Mouse (Mus musculus) liver, adult 2 months (tissue): ENCODE results near the gene Cnnm1. TPM values are rescaled to one million over a fixed set of nuclear protein-coding genes. Genes with fewer than 3 reads are reported as not detected.

Experiments
- DNase-seq: peaks from one replicate; pipeline ENCODE4 v3.0.0-alpha.2; 2011; ENCODE audit warnings: low read depth, low spot score; ENCODE audit errors: extremely low read depth
- H3K27ac ChIP-seq: fragments of 200-500 bp; replicated peaks from 2 replicates; pipeline ENCODE4 v1.5.1; 2012; ENCODE audit warnings: low read depth, mild to moderate bottlenecking, control low read depth, inconsistent platforms, low read length; ENCODE audit not compliant: insufficient read depth
- H3K27me3 ChIP-seq: fragments of 200-500 bp; 2 replicates; pipeline ENCODE4 v1.6.1; 2012; ENCODE audit warnings: mild to moderate bottlenecking, moderate library complexity, low read length, inconsistent platforms; ENCODE audit not compliant: control insufficient read depth, insufficient read depth
- H3K36me3 ChIP-seq: fragments of 200-500 bp; 2 replicates; pipeline ENCODE4 v1.6.1; 2012; ENCODE audit warnings: low read length, inconsistent platforms; ENCODE audit not compliant: control insufficient read depth, insufficient read depth
- H3K4me1 ChIP-seq: fragments of 200-500 bp; 2 replicates; pipeline ENCODE4 v1.6.1; 2011; ENCODE audit warnings: low read length; ENCODE audit not compliant: control insufficient read depth, insufficient read depth
- H3K4me3 ChIP-seq: fragments of 200-500 bp; 2 replicates; pipeline ENCODE4 v1.5.1; 2011; ENCODE audit warnings: low read depth, mild to moderate bottlenecking, control low read depth, low read length, moderate library complexity; ENCODE audit not compliant: insufficient read depth
- H3K79me2 ChIP-seq: fragments of 200-500 bp; 2 replicates; pipeline ENCODE4 v1.6.1; 2012; ENCODE audit warnings: inconsistent platforms, mild to moderate bottlenecking, low read length, moderate library complexity; ENCODE audit not compliant: control insufficient read depth, insufficient read depth
- H3K9ac ChIP-seq: fragments of 200-500 bp; 2 replicates; pipeline ENCODE4 v1.6.1; 2012; ENCODE audit warnings: low read depth, mild to moderate bottlenecking, control low read depth, inconsistent platforms, low read length
- CTCF ChIP-seq: fragments of 200-500 bp; IDR thresholded peaks from 2 replicates; pipeline ENCODE4 v1.5.1; 2011; ENCODE audit warnings: low read depth, low read length, control low read depth
- POLR2A ChIP-seq: fragments of 200-500 bp; IDR thresholded peaks from 2 replicates; pipeline ENCODE4 v1.6.1; 2011; ENCODE audit warnings: low read length, control low read depth; ENCODE audit not compliant: insufficient read depth; ENCODE audit errors: extremely low read depth
- WGBS: fragments of 180-500 bp; shearing (Covaris S2); methylation state at CpG from one replicate; pipeline ENCODE4 v1.1.7; 2018; 5-methylcytosine and 5-hydroxymethylcytosine counted together
- polyA plus RNA-seq: library from polyadenylated mRNA; depleted of rRNA; stranded (reverse); fragments of >200 nt; gene quantifications from 2 replicates; pipeline ENCODE4 v1.2.3, GENCODE M21; 2012
- total RNA-seq: library from RNA; depleted of rRNA; stranded (reverse); fragments of >200 nt; gene quantifications from 2 replicates; pipeline ENCODE4 v1.2.3, GENCODE M21; 2014

The Cnnm1 gene
- total and polyA plus RNA-seq, 2 experiments, result 0.11 to 0.18 TPM

GRCm38 (mm10) chr19:43427446-43428224, 12.6 kb upstream of the Cnnm1 start:
- no peaks in the 10 kb centered on the region for H3K36me3 ChIP-seq
- TF ChIP-seq POLR2A (no peak), CTCF (no peak)
- no peak for DNase-seq
- WGBS, result 84% methylated on average over 24 of the region's 24 CpGs
- no peak overlapping the region for H3K9ac ChIP-seq
- 0 out of 2 replicates have a peak, but pooled peaks cover 4% of the 10 kb centered on the region for H3K27me3 ChIP-seq
- no peak overlapping the region for H3K4me3 ChIP-seq
- H3K27ac ChIP-seq, result no peak overlapping the region
- no peaks in the 10 kb centered on the region for H3K4me1 ChIP-seq
- no peaks in the 10 kb centered on the region for H3K79me2 ChIP-seq

- Histone ChIP-seq H3K27me3 (peaks cover 19% of the 10 kb centered on the region), H3K79me2 (no peaks in the 10 kb centered on the region), H3K4me1 (peaks cover 7% of the 10 kb centered on the region; the same call in 1 of the 2 replicates), H3K27ac (no peak overlapping the region), H3K4me3 (no peak overlapping the region), H3K9ac (no peak overlapping the region), H3K36me3 (no peaks in the 10 kb centered on the region)
- DNase-seq, result no peak
- WGBS, result 83% methylated on average over 7 of the region's 7 CpGs
- TF ChIP-seq POLR2A, result no peak
- no peak for TF ChIP-seq CTCF
Measured at GRCm38 (mm10) chr19:43439246-43439645, 990 bp upstream of the Cnnm1 start.

GRCm38 (mm10) chr19:43440768-43441660, 778 bp downstream of the Cnnm1 start:
- Histone ChIP-seq H3K9ac (peak overlapping the region; percentile 43; the same call in 1 of the 2 replicates), H3K27me3 (peaks cover 19% of the 10 kb centered on the region), H3K4me3 (peak overlapping the region; percentile 54; the same call in 1 of the 2 replicates), H3K4me1 (peaks cover 7% of the 10 kb centered on the region; the same call in 1 of the 2 replicates), H3K79me2 (no peaks in the 10 kb centered on the region), H3K27ac (no peak overlapping the region), H3K36me3 (no peaks in the 10 kb centered on the region)
- DNase-seq, result no peak
- TF ChIP-seq POLR2A (no peak), CTCF (no peak)
- 3% methylated on average over 111 of the region's 118 CpGs for WGBS

GRCm38 (mm10) chr19:43441661-43441990, 1.4 kb downstream of the Cnnm1 start:
- H3K36me3 ChIP-seq, result no peaks in the 10 kb centered on the region
- WGBS, result 20% methylated on average over 17 of the region's 17 CpGs
- peaks cover 19% of the 10 kb centered on the region for H3K27me3 ChIP-seq
- no peak for TF ChIP-seq POLR2A
- no peak for TF ChIP-seq CTCF
- peaks cover 7% of the 10 kb centered on the region; the same call in 1 of the 2 replicates for H3K4me1 ChIP-seq
- DNase-seq, result no peak
- no peak overlapping the region; the same call in 1 of the 2 replicates for H3K4me3 ChIP-seq
- no peak overlapping the region for H3K27ac ChIP-seq
- H3K9ac ChIP-seq, result no peak overlapping the region
- no peaks in the 10 kb centered on the region for H3K79me2 ChIP-seq

GRCm38 (mm10) chr19:43442269-43442668, 2.0 kb downstream of the Cnnm1 start:
- Histone ChIP-seq H3K79me2 (no peaks in the 10 kb centered on the region), H3K4me1 (peaks cover 7% of the 10 kb centered on the region; the same call in 1 of the 2 replicates), H3K27me3 (peaks cover 19% of the 10 kb centered on the region), H3K27ac (no peak overlapping the region), H3K36me3 (no peaks in the 10 kb centered on the region), H3K9ac (no peak overlapping the region), H3K4me3 (no peak overlapping the region)
- WGBS, result 29% methylated on average over 6 of the region's 6 CpGs
- no peak for DNase-seq
- TF ChIP-seq CTCF (no peak), POLR2A (no peak)
